Mouse (Mus musculus) limb, embryonic 12.5 days (tissue): ENCODE measurements around the gene Ren1. TPM values are rescaled to one million over a fixed set of nuclear protein-coding genes. Genes with fewer than 3 reads are reported as not detected.

ENCODE experiments used
- ATAC-seq: fragments of 200-750 bp; cut with Nextera tagmentation; 2 replicates; pipeline ENCODE4 v1.8.0; 2017; ENCODE audit warnings: low read depth, moderate TSS enrichment; ENCODE audit not compliant: insufficient number of reproducible peaks, insufficient read depth, low FRiP score, low TSS enrichment
- H3K27ac ChIP-seq: fragments of 300-500 bp; sonication (generic); 2 replicates; pipeline ENCODE4 v1.5.1; 2016; ENCODE audit warnings: mild to moderate bottlenecking, moderate library complexity
- H3K27me3 ChIP-seq: fragments of 300-500 bp; sonication (generic); 2 replicates; pipeline ENCODE4 v1.6.1; 2016; ENCODE audit warnings: mild to moderate bottlenecking, moderate library complexity
- H3K36me3 ChIP-seq: fragments of 300-500 bp; sonication (generic); 2 replicates; pipeline ENCODE4 v1.6.1; 2016; ENCODE audit warnings: mild to moderate bottlenecking, moderate library complexity
- H3K4me1 ChIP-seq: fragments of 300-500 bp; sonication (generic); replicated peaks from 2 replicates; pipeline ENCODE4 v1.6.1; 2016
- H3K4me2 ChIP-seq: fragments of 300-500 bp; sonication (generic); 2 replicates; pipeline ENCODE4 v1.6.1; 2016; ENCODE audit warnings: mild to moderate bottlenecking, moderate library complexity
- H3K4me3 ChIP-seq: fragments of 300-500 bp; sonication (generic); replicated peaks from 2 replicates; pipeline ENCODE4 v1.5.1; 2016; ENCODE audit warnings: mild to moderate bottlenecking
- H3K9ac ChIP-seq: fragments of 300-500 bp; sonication (generic); replicated peaks from 2 replicates; pipeline ENCODE4 v1.6.1; 2016; ENCODE audit warnings: mild to moderate bottlenecking, moderate library complexity
- H3K9me3 ChIP-seq: fragments of 300-500 bp; sonication (generic); 2 replicates; pipeline ENCODE4 v1.6.1; 2016; ENCODE audit warnings: mild to moderate bottlenecking, moderate library complexity
- WGBS: fragments of 180-500 bp; shearing (Covaris S2); methylation state at CpG from one replicate; pipeline ENCODE4 v1.1.7; 2016; 5-methylcytosine and 5-hydroxymethylcytosine counted together
- polyA plus RNA-seq: library from polyadenylated mRNA; unstranded; fragments of >200 nt; fragmentation: Nextera tagmentation; extraction: Ambion mirVana; gene quantifications from 2 replicates; pipeline ENCODE4 v1.2.1, GENCODE M21; 2016

Gene Ren1
- polyA plus RNA-seq, 1 experiment from 2014 or later: not detected

GRCm38 (mm10) chr1:133344357-133344756, 6.0 kb upstream of the Ren1 start:
- Histone ChIP-seq H3K9ac (no peak overlapping the region), H3K9me3 (no peaks in the 10 kb centered on the region), H3K4me2 (no peak overlapping the region), H3K4me3 (no peak overlapping the region), H3K27ac (no peak overlapping the region), H3K4me1 (no peaks in the 10 kb centered on the region), H3K27me3 (no peaks in the 10 kb centered on the region), H3K36me3 (no peaks in the 10 kb centered on the region)
- ATAC-seq: no peak
- WGBS: 86% methylated on average over 2 of the region's 2 CpGs

GRCm38 (mm10) chr1:133346531-133346930, 3.8 kb upstream of the Ren1 start:
- Histone ChIP-seq H3K9me3 (no peaks in the 10 kb centered on the region), H3K27ac (no peak overlapping the region), H3K27me3 (peaks cover 5% of the 10 kb centered on the region; the same call in 1 of the 2 replicates), H3K4me1 (no peaks in the 10 kb centered on the region), H3K9ac (no peak overlapping the region), H3K4me2 (no peak overlapping the region), H3K36me3 (no peaks in the 10 kb centered on the region), H3K4me3 (no peak overlapping the region)
- no peak for ATAC-seq
- WGBS: 79% methylated on average over 9 of the region's 9 CpGs

DNA sequence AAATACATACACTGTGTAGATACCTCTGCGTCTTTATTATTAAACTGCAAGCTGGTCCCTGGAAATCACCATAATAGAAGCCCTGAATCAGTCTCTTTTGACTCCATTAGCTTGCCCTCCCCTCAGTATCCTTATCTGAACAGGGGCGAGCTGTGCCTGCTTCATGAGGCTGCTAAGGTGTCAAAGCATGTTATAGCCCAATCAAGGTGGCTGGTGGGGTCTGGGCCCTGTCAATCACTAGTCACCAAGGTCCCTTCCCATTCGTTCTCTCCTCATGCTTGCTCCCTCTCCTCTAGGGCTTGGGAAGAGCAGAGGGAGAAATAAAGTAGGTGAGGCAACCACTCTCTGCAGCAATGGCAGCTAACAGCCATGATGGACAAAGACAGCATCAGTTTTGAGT, 3.1 kb upstream of the Ren1 start:
- no peak overlapping the region for H3K27ac ChIP-seq
- no peak overlapping the region for H3K4me2 ChIP-seq
- no peaks in the 10 kb centered on the region for H3K9me3 ChIP-seq
- peaks cover 9% of the 10 kb centered on the region; the same call in 1 of the 2 replicates for H3K27me3 ChIP-seq
- 57% methylated on average over 3 of the region's 3 CpGs for WGBS
- H3K4me1 ChIP-seq: no peaks in the 10 kb centered on the region
- H3K9ac ChIP-seq: no peak overlapping the region
- ATAC-seq: no peak
- H3K4me3 ChIP-seq: no peak overlapping the region
- no peaks in the 10 kb centered on the region for H3K36me3 ChIP-seq

- no peak overlapping the region for H3K4me2 ChIP-seq
- H3K9ac ChIP-seq: no peak overlapping the region
- 81% methylated on average over 11 of the region's 11 CpGs for WGBS
- no peaks in the 10 kb centered on the region for H3K4me1 ChIP-seq
- no peak overlapping the region for H3K4me3 ChIP-seq
- no peaks in the 10 kb centered on the region for H3K9me3 ChIP-seq
- no peak for ATAC-seq
- no peaks in the 10 kb centered on the region for H3K36me3 ChIP-seq
- peaks cover 13% of the 10 kb centered on the region; the same call in 1 of the 2 replicates for H3K27me3 ChIP-seq
- no peak overlapping the region for H3K27ac ChIP-seq
These were observed 2.4 kb upstream of the Ren1 start for GRCm38 (mm10) chr1:133347693-133348520.

DNA sequence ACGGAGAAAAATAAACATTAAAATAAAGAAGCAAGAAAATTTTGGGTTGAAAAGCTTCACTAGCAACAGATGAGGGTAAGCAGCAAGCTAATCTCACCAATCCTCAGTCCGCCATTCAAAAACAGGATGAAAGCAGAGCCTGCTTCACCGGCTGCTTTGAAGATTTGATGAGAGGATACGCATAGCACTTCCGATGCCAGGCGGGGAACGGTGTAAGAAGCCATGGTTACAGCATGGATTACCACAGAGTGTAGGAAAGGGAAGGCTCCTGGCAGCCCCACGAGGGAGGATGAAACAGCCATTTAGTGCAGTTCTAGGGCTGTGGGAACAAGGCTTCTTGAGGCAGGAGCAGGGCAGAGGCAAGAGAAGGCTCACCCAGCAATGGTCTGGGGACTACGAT, 1.5 kb downstream of the Ren1 start:
- no peaks in the 10 kb centered on the region for H3K36me3 ChIP-seq
- no peak for ATAC-seq
- H3K4me2 ChIP-seq: no peak overlapping the region
- H3K9ac ChIP-seq: no peak overlapping the region
- peaks cover 12% of the 10 kb centered on the region for H3K4me1 ChIP-seq
- H3K27ac ChIP-seq: no peak overlapping the region
- H3K4me3 ChIP-seq: no peak overlapping the region
- WGBS: 34% methylated on average over 9 of the region's 9 CpGs
- H3K27me3 ChIP-seq: peaks cover 22% of the 10 kb centered on the region; the same call in 1 of the 2 replicates
- H3K9me3 ChIP-seq: no peaks in the 10 kb centered on the region

DNA sequence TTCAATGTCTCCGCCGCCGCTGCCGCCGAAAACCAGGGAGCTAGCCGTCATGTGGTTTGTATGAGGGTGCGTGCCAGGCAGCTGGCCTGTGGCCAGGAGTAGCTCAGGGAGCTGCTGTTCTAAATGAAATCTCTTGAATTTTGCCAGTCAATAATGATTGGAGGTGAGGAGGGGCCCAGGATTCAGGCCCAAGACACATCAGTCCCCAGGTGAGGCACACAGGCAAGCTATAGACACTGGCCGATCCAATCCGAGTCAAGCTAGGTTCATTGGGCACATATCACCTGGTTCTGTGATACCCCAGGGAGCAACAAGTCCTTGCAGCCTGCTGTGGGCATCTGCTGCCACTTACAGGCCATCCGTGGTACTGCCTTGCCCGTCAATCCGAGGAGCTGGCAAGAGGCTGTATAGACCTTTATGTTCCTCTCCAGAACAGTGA, 3.1 kb downstream of the Ren1 start:
- peak; percentile 38; the same call in 1 of the 2 replicates for ATAC-seq
- no peak overlapping the region for H3K9ac ChIP-seq
- H3K27ac ChIP-seq: no peak overlapping the region
- H3K27me3 ChIP-seq: peaks cover 35% of the 10 kb centered on the region
- H3K36me3 ChIP-seq: no peaks in the 10 kb centered on the region
- no peak overlapping the region for H3K4me2 ChIP-seq
- H3K9me3 ChIP-seq: no peaks in the 10 kb centered on the region
- 54% methylated on average over 12 of the region's 12 CpGs for WGBS
- peaks cover 12% of the 10 kb centered on the region for H3K4me1 ChIP-seq
- no peak overlapping the region for H3K4me3 ChIP-seq

DNA sequence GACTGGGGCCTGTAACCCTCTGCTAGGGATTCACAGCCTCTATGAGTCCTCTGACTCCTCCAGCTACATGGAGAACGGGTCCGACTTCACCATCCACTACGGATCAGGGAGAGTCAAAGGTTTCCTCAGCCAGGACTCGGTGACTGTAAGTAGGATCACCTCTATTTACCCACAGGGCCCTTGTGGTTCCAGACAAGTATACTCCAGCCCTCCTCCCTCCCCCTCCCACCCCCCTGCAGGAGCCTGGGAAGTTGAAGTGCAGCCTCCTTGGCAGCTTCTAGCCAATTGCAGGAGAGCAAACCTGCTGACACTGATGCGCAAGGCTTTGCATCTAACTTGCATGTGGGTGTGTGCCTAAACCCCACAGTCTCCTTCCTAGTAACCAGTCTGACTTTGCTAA, 5.2 kb downstream of the Ren1 start:
- ATAC-seq: no peak
- no peaks in the 10 kb centered on the region for H3K36me3 ChIP-seq
- H3K27me3 ChIP-seq: peaks cover 46% of the 10 kb centered on the region
- H3K4me1 ChIP-seq: peaks cover 12% of the 10 kb centered on the region
- H3K4me3 ChIP-seq: no peak overlapping the region
- WGBS: 44% methylated on average over 5 of the region's 5 CpGs
- H3K4me2 ChIP-seq: no peak overlapping the region
- H3K9ac ChIP-seq: no peak overlapping the region
- H3K27ac ChIP-seq: no peak overlapping the region
- H3K9me3 ChIP-seq: no peaks in the 10 kb centered on the region

- H3K27ac ChIP-seq: no peak overlapping the region
- WGBS: 49% methylated on average over 15 of the region's 15 CpGs
- H3K27me3 ChIP-seq: peaks cover 46% of the 10 kb centered on the region
These were observed 5.6 kb downstream of the Ren1 start for GRCm38 (mm10) chr1:133355912-133356311.

DNA sequence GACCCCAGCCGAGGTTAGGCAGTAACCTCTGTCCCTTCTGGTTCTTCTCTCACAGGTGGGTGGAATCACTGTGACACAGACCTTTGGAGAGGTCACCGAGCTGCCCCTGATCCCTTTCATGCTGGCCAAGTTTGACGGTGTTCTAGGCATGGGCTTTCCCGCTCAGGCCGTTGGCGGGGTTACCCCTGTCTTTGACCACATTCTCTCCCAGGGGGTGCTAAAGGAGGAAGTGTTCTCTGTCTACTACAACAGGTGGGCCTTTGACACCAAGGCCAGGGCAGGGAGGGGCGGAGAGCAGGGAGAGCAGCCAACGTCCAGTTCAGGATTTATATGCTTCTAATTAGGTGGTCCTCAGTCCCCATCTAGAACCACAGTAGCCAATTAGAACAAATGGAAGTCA, 6.0 kb downstream of the Ren1 start:
- Histone ChIP-seq H3K9ac (no peak overlapping the region), H3K4me3 (no peak overlapping the region), H3K4me1 (peaks cover 12% of the 10 kb centered on the region), H3K27ac (no peak overlapping the region), H3K36me3 (no peaks in the 10 kb centered on the region), H3K9me3 (no peaks in the 10 kb centered on the region), H3K4me2 (no peak overlapping the region), H3K27me3 (peaks cover 43% of the 10 kb centered on the region)
- no peak for ATAC-seq
- 51% methylated on average over 8 of the region's 8 CpGs for WGBS

More at GRCm38 (mm10) chr1:133355912-133356311, 5.6 kb downstream of the Ren1 start:
- peaks cover 12% of the 10 kb centered on the region for H3K4me1 ChIP-seq
- no peak overlapping the region for H3K9ac ChIP-seq
- no peak for ATAC-seq
- no peak overlapping the region for H3K4me2 ChIP-seq
- H3K9me3 ChIP-seq: no peaks in the 10 kb centered on the region
- H3K36me3 ChIP-seq: no peaks in the 10 kb centered on the region
- H3K4me3 ChIP-seq: no peak overlapping the region

DNA sequence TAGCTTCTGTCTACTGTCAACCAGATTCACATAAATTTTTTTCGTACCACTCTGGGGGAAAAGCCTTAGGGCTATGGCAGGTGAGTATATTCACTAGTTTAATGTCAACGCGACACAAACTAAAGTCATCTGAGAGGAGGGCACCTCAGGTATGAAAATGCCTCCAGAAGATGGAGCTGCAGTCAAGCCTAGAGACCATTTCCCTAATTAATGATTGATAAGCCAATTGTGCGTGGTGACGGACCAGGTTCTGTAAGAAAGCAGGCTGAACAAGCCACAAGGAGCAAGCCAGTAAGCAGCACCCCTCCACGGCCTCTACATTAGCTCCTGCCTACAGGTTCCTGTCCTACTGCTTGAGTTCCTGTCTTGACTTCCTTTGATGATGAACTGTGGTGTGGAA, 10.7 kb downstream of the Ren1 start:
- no peak for ATAC-seq
- no peak overlapping the region for H3K4me3 ChIP-seq
- WGBS: 90% methylated on average over 6 of the region's 6 CpGs
- H3K9ac ChIP-seq: no peak overlapping the region
- peaks cover 61% of the 10 kb centered on the region for H3K27me3 ChIP-seq
- no peaks in the 10 kb centered on the region for H3K36me3 ChIP-seq
- H3K4me1 ChIP-seq: peaks cover 12% of the 10 kb centered on the region
- no peaks in the 10 kb centered on the region for H3K9me3 ChIP-seq
- no peak overlapping the region for H3K4me2 ChIP-seq
- H3K27ac ChIP-seq: no peak overlapping the region

GRCm38 (mm10) chr1:133362103-133362502, 11.8 kb downstream of the Ren1 start:
- H3K27me3 ChIP-seq: peaks cover 63% of the 10 kb centered on the region
- WGBS: 87% methylated on average over 5 of the region's 5 CpGs
- H3K4me2 ChIP-seq: no peak overlapping the region

More at GRCm38 (mm10) chr1:133362103-133362502, 11.8 kb downstream of the Ren1 start:
- Histone ChIP-seq H3K9me3 (no peaks in the 10 kb centered on the region), H3K9ac (no peak overlapping the region), H3K4me1 (peaks cover 6% of the 10 kb centered on the region; the same call in 1 of the 2 replicates), H3K36me3 (no peaks in the 10 kb centered on the region), H3K4me3 (no peak overlapping the region), H3K27ac (no peak overlapping the region)
- no peak for ATAC-seq
